Mouse (Mus musculus): ENCODE results near the gene Kirrel. TPM values are rescaled to one million over a fixed set of nuclear protein-coding genes. Genes with fewer than 3 reads are reported as not detected.
A peak's percentile ranks its signal among the peaks of the same experiment; 100 is the strongest.

Gene Kirrel
- 1 to 10 TPM; 4.0 to 5.2 (median 4.7) TPM for total RNA-seq (2022)

DNA sequence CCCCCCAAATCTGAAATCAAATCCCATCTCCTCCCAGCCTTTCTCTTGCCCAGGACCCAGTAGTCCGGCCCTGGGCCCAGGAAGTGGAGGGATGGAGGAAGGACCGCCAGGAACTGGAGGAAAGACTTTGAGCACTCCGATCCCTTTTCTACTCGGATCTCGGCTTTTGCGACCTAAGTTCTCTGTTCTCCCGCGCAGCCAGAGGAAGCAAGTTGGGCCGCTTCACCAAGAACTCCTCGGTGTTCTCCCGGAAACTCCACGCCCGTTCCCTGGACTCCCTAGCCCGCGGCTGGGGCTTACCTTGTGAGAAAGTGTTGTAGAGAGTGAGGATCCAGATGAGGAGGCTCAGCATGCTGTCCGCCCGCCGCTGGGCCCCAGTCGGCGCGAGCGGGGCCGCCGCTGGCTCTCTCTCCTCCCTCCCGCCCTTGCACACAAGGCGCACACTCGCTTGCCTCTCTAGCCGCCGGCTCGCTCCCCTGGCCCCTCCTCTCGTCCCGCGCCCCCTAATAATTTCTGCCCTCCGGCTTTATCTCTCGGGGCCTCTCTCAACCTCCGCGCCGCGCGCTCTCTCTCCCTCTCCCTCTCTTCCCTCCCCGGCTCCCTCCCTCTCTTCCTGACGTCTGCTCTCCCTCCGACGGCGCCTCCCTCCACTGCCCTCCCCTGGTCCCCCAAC, at the start of gene Kirrel:
Kirrel (minus strand) TSS at position 652 of the 673 bp plus-strand sequence.
- DNase-seq (ENCODE audit: low spot score in 2 of 2): no peak

DNA sequence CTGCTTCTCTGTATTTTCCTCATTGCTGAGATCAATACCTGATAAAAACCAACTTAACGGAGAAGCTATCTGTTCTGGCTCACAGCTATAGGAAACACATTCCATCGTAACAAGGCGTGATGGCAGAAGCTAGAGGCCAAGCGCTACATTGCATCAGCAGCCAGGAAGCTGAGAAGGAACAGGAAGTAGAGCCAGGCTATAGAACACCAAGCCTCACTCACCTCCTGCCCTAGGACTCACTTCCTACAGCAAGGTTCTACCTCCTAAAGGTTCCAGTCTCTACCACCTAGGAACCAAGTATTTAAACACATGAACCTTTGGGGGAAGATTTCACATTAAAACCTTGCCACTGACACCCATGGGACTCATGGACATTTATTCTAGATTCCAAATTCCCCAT, 49.1 kb upstream of the Kirrel start:
- no peak for DNase-seq (ENCODE audit: low spot score in 2 of 2)

DNA sequence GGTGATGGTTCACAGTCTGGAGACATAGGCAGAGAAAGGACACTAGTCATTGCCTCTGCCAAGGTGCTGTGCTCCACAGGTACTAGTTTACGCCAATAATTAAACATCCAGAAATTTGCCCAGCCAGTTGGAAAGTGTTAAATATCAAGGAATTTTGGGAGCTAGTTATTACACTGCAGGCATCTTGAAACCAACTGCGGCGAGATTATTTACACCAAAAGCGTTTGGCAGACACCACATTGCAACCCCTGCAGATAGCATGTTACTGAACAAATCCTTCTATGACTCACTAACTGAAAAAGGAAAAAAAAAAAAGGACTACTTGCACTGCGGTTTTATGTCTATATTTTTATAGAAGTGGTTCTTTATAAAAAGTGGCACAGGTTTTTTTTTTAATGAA, 47.8 kb upstream of the Kirrel start:
- DNase-seq (ENCODE audit: low spot score in 2 of 2): no peak

DNA sequence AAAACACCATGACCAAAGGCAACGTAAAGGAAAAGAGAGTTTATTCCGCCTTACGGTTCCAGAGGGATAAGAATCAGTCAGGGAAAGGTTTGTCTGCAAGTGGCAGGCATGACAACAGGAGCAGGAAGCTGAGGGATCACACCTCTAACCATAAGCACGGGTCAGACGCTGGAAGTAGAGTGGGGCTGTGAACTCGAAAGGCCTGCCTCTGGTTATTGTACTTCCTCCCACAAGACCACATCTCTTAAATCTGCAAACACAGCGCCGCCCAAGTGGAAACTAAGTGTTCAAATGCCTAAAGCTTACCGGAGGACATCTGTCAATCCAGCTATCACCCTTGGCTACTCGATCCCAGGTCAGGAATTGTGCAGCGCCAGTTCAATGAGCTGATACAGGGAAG, 40.6 kb upstream of the Kirrel start:
- DNase-seq (ENCODE audit: low spot score in 2 of 2): no peak

DNA sequence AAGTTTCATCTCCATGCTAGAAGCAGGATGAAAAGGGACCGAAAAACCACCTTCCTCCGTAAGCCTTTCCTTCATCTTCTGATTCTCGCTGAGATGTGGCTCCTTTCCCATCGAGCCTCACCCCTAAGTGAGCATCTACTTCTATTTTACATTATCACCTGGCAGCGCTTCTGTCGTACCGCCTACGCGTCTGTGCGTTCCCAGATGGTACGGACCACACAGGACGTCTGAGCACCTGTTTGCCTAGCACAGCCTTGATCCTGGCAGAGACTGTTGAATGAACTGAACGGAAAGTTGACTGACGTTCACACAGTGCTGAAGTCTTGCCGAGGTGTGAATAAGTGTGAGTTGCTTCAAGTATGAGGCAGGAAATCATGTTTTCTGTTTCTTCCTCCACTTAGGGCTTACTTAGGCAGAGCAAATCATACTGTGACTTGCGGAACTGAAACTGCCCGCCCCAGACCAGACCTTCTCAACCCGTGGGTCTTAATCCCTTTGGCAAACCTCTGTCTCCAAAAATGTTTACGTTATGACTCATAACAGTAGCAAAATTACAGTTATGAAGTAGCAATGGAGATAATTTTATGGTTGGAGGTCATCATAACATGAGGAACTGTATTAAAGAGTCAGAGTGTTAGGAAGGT, 39.8 kb upstream of the Kirrel start:
- peak in 1 of 2 experiments; percentile 30 for DNase-seq (ENCODE audit: low spot score in 2 of 2)

DNA sequence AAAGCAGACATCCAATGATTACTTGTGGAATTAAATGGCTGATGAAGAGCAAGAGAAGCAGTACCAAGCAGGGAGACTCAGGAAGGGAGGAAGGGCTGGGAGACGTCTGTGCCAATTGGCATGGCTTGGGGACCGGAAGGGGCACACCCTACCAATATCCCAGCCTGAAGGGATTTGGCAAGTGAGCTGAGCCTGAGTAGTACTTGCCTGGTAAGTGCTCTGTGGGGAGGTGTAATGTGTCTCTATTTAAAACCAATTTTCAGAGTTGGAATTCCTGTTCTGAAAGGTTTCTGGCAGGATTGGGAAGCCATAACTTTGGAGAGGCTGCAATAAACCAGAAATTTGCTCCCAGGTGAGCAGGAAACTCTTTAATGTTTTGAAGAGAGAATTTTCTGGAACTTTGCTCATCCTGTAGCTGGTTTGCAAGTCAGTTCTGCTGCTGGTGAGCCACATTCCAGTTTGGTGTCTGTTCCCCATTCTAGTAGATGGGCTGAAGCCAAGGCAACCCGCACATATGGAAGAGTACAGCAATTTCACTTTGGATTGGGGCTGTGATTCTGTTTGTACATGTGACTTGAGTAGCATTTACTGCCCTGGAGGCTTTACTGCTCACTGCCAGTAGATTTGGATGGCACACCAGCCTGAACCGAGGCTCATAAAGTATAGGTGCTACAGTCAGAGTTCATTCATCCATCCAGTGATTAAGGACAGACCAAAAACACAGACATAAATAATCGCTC, 32.0 kb upstream of the Kirrel start:
- no peak for DNase-seq (ENCODE audit: low spot score in 2 of 2)

DNA sequence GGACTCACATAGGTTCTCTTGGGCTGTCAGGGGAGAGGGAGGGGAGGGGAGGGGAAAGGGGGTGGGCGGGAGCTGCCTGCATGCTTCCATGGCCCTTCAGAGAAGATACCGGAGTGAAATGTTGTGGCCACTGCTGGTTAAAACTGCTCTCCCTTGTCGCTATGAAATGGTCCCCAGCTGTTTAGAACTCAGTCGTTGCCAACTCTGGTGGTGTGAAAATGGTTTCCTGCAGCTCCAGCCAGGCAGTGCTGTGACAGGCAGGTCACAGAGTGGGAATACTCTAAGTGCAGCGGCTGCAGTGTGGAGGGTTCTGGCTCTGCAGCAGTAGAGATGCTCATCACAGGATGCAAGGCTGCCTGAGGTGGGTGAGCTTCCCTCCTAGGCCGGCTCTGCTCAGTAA, 22.1 kb upstream of the Kirrel start:
- no peak for DNase-seq (ENCODE audit: low spot score in 2 of 2)

DNA sequence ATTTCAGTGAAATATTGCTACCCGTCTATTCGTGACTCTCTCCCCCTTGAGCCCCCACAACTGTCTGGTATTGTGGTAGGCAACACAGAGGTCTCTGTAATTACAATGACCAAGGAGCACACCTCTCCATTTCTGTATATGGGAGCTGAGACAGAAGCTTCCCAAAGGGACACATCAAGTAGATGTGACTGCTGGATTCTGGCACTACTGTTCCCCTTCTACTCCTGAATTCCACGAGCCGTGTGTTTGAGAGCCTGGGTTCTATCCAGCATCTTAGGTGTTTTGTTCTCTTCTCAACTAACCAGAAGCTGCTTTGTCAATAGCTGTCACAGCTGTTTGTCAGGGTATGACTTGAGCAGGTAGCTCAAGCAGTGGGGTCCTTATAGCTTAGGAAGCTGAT, 20.5 kb upstream of the Kirrel start:
- DNase-seq (ENCODE audit: low spot score in 2 of 2): no peak

DNA sequence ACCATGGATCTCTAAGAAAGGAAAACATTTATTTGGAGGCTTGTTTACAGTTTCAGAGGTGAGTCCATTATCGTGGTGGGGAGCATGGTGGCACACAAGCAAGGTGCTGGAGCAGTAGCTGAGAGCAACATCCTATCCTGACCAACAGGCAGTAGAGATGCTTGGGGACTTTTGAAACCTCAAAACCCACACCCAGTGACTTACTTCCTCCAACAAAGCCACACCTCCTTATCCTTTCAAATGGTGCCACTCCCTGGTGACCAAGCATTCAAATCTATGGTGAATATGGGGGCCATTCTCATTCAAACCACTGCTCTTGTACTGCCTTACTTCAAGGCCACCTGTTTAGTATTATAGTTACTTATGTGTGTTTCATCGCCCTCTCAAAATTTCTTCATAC, 20.0 kb upstream of the Kirrel start:
- DNase-seq (ENCODE audit: low spot score in 2 of 2): no peak

DNA sequence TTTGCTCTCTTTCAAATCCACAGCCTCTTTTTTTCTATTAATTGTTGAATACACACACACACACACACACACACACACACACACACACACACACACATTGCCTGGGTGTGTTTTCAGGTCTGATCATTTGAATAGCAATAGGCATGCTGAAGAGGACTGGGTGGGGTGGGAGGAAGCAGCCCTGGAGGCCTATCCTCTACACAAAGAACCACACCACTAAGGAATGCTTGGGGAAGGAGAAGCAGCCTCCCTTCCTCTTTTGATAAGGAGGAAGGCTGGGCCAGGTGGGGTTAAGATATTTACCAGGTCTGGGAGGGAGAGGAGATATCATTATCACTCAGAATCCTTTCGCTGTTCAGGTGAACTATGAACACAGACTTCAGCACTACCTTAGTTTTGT, 19.2 kb upstream of the Kirrel start:
- DNase-seq (ENCODE audit: low spot score in 2 of 2): no peak

DNA sequence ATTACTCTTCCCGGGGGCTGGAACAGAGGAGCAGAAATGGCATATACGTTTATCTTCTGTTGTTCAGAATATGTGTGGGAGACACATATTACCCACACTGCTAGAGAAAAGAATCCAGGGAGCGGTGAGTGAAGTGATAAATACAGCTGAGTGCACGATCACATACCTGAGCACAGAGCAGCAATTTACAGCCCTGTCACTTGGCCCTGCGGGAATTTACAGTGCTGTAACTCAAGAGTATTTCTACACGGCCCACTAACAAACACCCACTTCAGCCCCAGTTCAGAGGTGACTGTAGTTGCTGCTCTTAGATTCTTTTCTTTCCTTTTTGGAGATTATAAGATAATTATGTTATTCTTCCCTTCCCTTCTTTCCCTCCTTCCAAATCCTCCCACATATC, 18.8 kb upstream of the Kirrel start:
- DNase-seq (ENCODE audit: low spot score in 2 of 2): no peak

DNA sequence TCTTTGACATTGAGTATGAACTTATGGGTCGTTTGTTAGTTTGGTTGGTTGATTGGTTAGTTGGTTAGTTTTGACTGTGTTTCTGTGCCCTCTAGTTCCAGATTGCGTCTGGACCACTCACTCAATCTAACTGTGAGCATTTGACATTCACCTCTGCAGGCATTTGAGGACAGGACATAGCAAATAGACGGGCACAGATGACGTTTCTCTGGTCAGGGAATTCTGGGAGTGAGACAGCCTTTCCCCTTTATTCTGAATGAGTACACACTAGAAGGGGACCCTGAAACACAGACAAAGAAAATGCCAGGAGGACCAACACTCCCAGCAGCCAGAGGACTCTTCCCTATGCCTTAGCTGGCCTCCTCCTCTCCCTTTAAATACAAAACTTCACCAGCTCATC, 2.1 kb upstream of the Kirrel start:
- DNase-seq (ENCODE audit: low spot score in 2 of 2): no peak

DNA sequence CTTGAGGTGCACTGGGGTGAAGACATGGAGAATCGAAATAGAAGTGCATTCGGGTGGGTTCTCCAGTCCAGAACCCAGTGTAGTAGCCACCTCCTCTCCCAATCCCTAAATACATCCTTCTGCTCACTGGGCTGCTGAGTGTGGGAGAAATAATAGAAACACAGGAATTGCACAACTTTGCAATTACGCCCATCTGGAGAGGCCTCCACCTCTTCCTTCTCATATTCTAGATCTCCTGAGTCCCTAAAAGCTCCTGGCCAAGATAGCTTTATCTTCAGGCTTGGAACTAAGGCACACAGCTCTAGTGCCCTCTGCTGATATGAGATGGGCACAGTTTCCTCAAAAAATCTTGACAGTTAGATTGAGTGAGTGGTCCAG, 880 bp upstream of the Kirrel start:
- DNase-seq (ENCODE audit: low spot score in 2 of 2): no peak

DNA sequence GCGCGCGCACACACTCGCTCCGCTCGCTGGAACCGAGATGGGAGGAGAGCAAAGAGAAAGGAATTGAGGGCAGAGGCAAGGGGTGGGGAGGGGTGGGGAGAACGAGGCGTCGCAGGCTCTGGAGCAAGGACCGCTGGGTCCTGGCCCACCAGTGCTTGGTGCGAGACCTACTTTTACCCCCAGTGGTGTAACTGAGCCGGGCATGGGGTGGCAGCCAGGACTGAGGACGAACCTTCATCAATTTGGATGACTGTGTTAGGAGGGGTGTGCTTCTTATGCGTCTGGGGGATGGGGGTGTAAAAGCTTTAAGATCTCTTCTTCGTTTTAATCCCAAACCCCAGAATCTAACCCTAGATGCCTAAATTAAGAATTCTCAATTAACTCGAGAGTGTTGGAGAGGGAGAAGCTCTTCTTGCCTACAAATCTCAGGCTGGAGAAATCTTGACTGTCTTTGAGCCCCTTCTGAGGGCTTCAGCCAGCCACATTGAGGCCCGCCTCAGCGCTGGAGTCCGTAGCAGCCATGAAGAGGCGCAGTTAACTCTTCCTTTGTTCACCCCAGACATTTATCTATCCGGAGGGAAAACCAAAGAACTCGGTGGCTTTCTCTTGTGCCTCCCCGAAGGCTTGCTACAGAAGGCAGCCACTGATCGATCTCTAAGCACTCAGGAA, 356 bp upstream of the Kirrel start:
- DNase-seq (ENCODE audit: low spot score in 2 of 2): no peak

DNA sequence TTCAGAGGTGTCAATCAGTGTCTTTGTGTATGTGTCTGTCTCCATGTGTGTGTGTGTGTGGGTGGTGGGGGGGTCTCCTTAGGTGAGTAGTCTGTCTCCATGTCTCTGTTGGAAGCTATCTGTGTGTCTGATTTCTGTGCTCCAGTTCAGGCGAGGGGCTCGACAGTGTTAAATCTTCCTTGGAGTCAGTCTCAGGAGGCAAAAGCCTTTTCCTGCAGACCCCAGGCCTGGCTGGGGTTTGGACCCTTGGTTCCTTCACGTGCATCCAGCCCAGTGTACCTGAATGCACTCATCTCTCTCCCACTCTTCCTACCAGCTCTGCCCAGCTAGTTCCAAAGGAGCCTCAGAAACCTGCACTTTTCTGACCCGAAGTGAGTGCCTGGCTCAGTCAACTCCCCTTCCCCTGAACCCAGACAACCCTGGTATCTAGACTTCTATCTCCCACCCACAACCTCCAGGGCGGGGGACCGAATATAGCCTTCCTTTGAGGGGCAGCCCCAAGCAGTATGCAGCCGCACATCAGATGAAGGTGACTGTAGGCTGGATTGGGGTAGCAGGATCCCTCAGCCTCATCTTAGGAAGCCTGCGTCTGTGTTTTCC, 961 bp downstream of the Kirrel start:
- no peak for DNase-seq (ENCODE audit: low spot score in 2 of 2)

DNA sequence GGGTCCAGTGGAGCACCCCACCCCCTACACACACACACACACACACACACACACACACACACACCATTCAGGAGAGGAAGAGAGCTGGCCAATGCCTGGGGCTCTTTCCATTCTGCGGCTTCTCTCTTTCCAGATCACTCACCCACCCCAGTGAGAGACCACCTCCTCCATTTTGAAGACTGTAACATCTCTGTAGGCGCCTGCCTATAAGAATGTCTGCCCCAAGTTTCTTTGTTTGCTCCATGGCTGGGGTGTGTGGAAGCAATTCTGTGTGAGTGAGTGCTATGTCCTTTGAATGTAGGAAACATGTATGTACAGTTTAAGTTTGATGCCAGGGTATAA, 1.5 kb downstream of the Kirrel start:
- DNase-seq (ENCODE audit: low spot score in 2 of 2): no peak

DNA sequence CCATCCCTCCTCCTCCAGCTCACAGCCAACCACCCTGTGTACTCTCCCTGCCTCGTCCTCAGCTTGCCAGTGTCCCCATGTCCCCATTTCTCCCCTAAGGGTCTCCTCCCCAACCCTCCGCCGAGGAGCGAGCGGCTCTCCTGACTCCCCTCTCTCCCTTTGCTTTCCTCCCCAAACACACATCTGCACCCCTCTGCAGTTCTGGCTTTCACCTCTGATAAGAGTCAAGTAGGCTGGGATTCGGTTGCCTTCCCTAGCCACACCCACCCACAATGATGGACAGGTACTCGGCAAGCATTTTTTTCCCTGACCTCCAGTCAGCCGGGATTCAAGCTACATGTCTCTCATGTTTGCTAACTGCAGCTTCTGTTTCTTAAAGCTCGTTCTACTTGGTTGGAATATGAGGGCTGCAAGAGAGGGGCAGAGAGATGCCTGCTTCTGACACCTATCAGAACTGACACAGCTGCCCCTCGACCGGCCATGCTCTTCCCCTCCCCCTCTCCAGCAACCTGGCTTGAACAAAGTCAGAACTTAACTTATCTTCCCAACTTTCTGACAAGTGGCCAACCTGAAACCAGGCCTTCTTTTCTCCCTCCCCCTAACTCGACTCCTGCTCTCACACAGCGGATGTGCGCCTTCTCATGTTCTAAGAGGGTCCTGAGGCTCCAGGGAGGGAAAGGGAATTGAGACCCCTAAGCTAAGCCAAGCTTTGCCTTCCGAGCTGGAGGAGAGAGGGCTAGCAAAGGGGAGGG, 2.0 kb downstream of the Kirrel start:
- DNase-seq (ENCODE audit: low spot score in 2 of 2): no peak

DNA sequence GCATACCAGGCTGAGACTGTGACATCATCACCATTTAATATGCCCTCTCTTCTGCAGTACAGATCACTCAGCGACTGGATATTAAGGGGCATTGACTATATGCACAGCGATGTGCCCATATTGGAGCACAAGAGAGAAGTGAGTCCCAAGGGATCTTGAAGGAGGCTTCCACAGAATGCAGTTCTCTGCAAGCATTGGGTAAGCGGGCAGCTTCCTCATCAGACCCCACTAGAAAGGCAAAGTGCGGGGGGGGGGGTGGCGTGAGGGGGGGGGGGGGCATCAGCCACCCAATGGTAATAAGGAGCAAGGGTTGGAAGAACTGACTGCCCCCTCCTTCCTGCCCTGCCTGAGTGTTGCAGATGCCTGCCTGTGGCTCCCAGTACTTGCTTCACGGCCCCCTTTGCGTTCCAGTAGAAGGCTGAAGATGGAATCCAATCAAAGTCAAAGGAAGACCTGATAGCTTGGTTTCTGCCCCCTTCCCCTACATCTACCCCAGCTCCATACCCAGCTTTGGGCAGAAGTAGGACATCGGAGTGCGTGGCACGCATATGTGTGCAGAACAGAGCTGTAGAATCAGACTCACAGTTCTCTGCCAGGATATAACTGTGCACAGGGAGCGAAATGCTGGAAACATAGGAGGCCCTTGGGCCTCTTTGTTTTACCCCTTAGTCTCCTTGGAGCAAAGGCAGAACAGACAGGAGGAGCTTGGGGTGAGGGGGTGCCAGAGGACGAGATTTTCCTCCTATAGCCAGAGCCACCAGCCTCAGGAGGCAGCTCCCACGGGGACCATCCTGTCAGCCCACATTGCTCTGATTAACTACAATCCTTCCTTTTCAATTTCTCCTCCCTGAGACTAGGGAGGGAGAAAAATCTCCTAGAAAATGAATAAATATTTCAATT, 3.1 kb downstream of the Kirrel start:
- DNase-seq (ENCODE audit: low spot score in 2 of 2): no peak

DNA sequence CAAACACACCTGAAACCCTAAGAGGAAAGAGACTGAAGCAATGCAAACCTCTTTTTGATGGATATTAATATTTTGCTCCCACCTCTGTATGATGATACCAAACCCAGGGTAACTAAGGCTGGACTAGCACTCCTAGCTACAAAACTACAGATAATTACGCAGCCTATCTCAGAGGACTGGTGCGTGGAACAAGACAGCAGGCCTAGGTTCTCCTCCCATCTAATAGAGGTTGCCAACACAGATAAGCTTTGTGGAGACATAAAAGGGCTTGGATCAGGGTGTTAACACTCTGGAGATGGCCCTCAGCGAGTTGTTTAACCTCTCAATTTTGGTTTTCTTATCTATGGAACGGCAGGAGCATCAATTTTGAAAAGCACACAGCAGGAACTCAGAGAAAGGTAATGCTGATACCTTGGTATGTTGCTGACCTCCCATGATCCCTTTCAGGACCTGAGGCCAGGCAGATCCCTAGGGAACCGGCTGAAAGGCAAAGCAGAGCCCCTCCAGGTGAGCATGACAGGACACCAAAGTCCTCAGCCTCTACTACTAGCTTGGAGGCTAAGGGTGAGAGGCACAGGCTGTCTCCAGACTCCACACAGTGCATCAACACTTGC, 5.0 kb downstream of the Kirrel start:
- no peak for DNase-seq (ENCODE audit: low spot score in 2 of 2)

DNA sequence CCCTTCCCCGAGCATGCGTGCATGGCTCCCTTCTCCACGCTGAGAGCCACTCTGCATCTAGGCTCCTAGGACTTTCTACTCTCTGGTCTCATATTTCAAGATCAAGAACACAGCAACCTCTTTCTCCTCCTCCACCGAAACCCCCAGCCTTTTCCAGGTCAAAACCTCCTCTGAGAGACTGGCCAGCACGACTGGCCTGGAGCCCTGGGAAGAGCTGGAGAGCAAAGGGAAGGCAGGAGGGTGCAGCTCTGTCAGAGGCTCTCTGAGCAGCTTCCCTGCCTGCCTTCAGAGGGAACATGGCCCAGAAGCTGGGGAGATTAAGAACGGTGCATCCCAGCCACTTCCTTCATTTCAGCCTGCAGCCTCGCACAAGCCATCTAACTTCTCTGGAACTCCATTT, 5.8 kb downstream of the Kirrel start:
- DNase-seq (ENCODE audit: low spot score in 2 of 2): no peak

All from left cerebral cortex, adult 8-10 months (tissue).